Mouse (Mus musculus) layer of hippocampus, adult 8-10 months (tissue): Measurements from ENCODE around the gene Cdkal1. TPM values are rescaled to one million over a fixed set of nuclear protein-coding genes. Genes with fewer than 3 reads are reported as not detected.

Source experiments
- DNase-seq, 2 experiments: peaks; one replicate each; pipeline ENCODE4 v3.0.0; 2022; ENCODE audit warnings: low spot score in 2 of 2
- total RNA-seq, 4 experiments: library from RNA; stranded (reverse); gene quantifications; 2 replicates each; pipeline ENCODE4 v1.2.4; 2022

Gene Cdkal1
- 10 to 100 TPM; 28.2 to 31.9 (median 29.1) TPM for total RNA-seq

- DNase-seq = peak; percentile 75 to 81
Observed at GRCm38 (mm10) chr13:29855281-29856031, at the start of gene Cdkal1. Cdkal1 (minus strand) TSS chr13:29855674.

GRCm38 (mm10) chr13:29903341-29903740 is 47.9 kb upstream of the Cdkal1 start:
- DNase-seq = no peak

GRCm38 (mm10) chr13:29902676-29903075 is 47.2 kb upstream of the Cdkal1 start:
- no peak for DNase-seq

- no peak for DNase-seq
Observed at GRCm38 (mm10) chr13:29901641-29902040, 46.2 kb upstream of the Cdkal1 start.

- DNase-seq = no peak
Observed at GRCm38 (mm10) chr13:29866780-29867179, 11.3 kb upstream of the Cdkal1 start.

GRCm38 (mm10) chr13:29864331-29864730 is 8.9 kb upstream of the Cdkal1 start:
- DNase-seq = no peak

GRCm38 (mm10) chr13:29860087-29860486 is 4.6 kb upstream of the Cdkal1 start:
- no peak for DNase-seq

- DNase-seq = peak; percentile 5 to 19
Observed at GRCm38 (mm10) chr13:29857436-29857835, 2.0 kb upstream of the Cdkal1 start.

- DNase-seq = no peak
Observed at GRCm38 (mm10) chr13:29854876-29855275, 598 bp downstream of the Cdkal1 start.

GRCm38 (mm10) chr13:29838409-29839047 is 16.9 kb downstream of the Cdkal1 start:
- DNase-seq = no peak

GRCm38 (mm10) chr13:29835170-29835569 is 20.3 kb downstream of the Cdkal1 start:
- DNase-seq = peak in 1 of 2 experiments; percentile 35

- no peak for DNase-seq
Observed at GRCm38 (mm10) chr13:29833751-29834150, 21.7 kb downstream of the Cdkal1 start.

GRCm38 (mm10) chr13:29831126-29831525 is 24.3 kb downstream of the Cdkal1 start:
- DNase-seq = no peak

GRCm38 (mm10) chr13:29828032-29828431 is 27.4 kb downstream of the Cdkal1 start:
- no peak for DNase-seq

GRCm38 (mm10) chr13:29826469-29826868 is 29.0 kb downstream of the Cdkal1 start:
- no peak for DNase-seq

GRCm38 (mm10) chr13:29826041-29826440 is 29.4 kb downstream of the Cdkal1 start:
- no peak for DNase-seq

GRCm38 (mm10) chr13:29824797-29825196 is 30.7 kb downstream of the Cdkal1 start:
- DNase-seq = no peak

GRCm38 (mm10) chr13:29824326-29824725 is 31.1 kb downstream of the Cdkal1 start:
- no peak for DNase-seq

GRCm38 (mm10) chr13:29823906-29824305 is 31.6 kb downstream of the Cdkal1 start:
- DNase-seq = peak; percentile 32 to 42

- DNase-seq = no peak
Observed at GRCm38 (mm10) chr13:29823487-29823886, 32.0 kb downstream of the Cdkal1 start.

GRCm38 (mm10) chr13:29819910-29820583 is 35.4 kb downstream of the Cdkal1 start:
- no peak for DNase-seq

GRCm38 (mm10) chr13:29819147-29819546 is 36.3 kb downstream of the Cdkal1 start:
- DNase-seq = no peak
